8 mouse cellular contexts compared by ENCODE assay signal in genomic region chr1:64532589-64533470, GRCm38 (mm10). TPM values are rescaled to one million over a fixed set of nuclear protein-coding genes. Genes with fewer than 3 reads are reported as not detected.
DNase-seq lines count a peak whose midpoint lies in the region; ATAC-seq and TF ChIP-seq lines count a peak whose summit lies in the region.

Gene Creb1 (plus strand): TSS chr1:64532645.

- peak within 1 kb of the TSS; percentile 98 for H3K9ac ChIP-seq in heart, embryonic 11.5 days (ENCODE audit: low read depth, low read length)
- peak within 1 kb of the TSS; percentile 97 for H3K9ac ChIP-seq in kidney, embryonic 16.5 days (replicated peaks; ENCODE audit: low read length)
- peak within 1 kb of the TSS; percentile 89 for H3K9ac ChIP-seq in liver, adult 2 months (ENCODE audit: low read depth, low read length)

- H3K9me3 ChIP-seq in erythroblast, embryonic 14.5 days (ENCODE audit: control insufficient read depth, low read length) = no peaks in the 10 kb centered on the region
- H3K9me3 ChIP-seq in heart, embryonic 11.5 days (replicated peaks; ENCODE audit: control insufficient read depth, low read length) = peaks cover 3% of the 10 kb centered on the region; the same call in 1 of the 2 replicates
- peaks cover 4% of the 10 kb centered on the region for H3K9me3 ChIP-seq in kidney, embryonic 16.5 days (ENCODE audit: low read length)

- H3K4me3 ChIP-seq in C2C12 (ENCODE audit: insufficient read depth, poor library complexity, severe bottlenecking) (peak within 1 kb of the TSS; percentile 92), myocyte (peak within 1 kb of the TSS; percentile 76)
- H3K4me3 ChIP-seq in erythroblast, embryonic 14.5 days (replicated peaks) = peak within 1 kb of the TSS; percentile 77
- H3K4me3 ChIP-seq in heart, embryonic 11.5 days (ENCODE audit: low read depth, low read length) = peak within 1 kb of the TSS; percentile 91
- H3K4me3 ChIP-seq in kidney, embryonic 16.5 days (ENCODE audit: low read length) = peak within 1 kb of the TSS; percentile 66
- peak within 1 kb of the TSS; percentile 72 for H3K4me3 ChIP-seq in liver, adult 2 months (ENCODE audit: insufficient read depth, low read depth, low read length)

- peaks cover 47% of the 10 kb centered on the region for H3K4me1 ChIP-seq in erythroblast, embryonic 14.5 days (ENCODE audit: control insufficient read depth)
- peaks cover 20% of the 10 kb centered on the region; the same call in 1 of the 2 replicates for H3K4me1 ChIP-seq in heart, embryonic 11.5 days (ENCODE audit: control insufficient read depth, insufficient read depth, low read length)
- peaks cover 21% of the 10 kb centered on the region for H3K4me1 ChIP-seq in kidney, embryonic 16.5 days (ENCODE audit: insufficient read depth, low read length)
- H3K4me1 ChIP-seq in liver, adult 2 months (ENCODE audit: control insufficient read depth, insufficient read depth, low read length) = peaks cover 3% of the 10 kb centered on the region; the same call in 1 of the 2 replicates

- under 1% methylated on average over 84 of the region's 119 CpGs for WGBS in heart, embryonic 11.5 days (ENCODE audit: insufficient replicate concordance)
- under 1% methylated on average over 75 of the region's 119 CpGs for WGBS in kidney, embryonic 16.5 days
- WGBS in liver, adult 2 months = 12% methylated on average over 111 of the region's 119 CpGs

- peak; percentile 99 for DNase-seq in brain, embryonic 14.5 days (ENCODE audit: low read depth)
- peak; percentile 79 for DNase-seq in liver, adult 2 months (ENCODE audit: extremely low read depth, low read depth, low spot score)
- peak; percentile 97 for DNase-seq in splenic B cell, adult 2 months (ENCODE audit: low read depth, low spot score)

- peaks cover 49% of the 10 kb centered on the region for H3K79me3 ChIP-seq in C2C12 (ENCODE audit: low read depth)

- H3ac ChIP-seq in C2C12 (ENCODE audit: control insufficient read depth, insufficient read length, low read depth) (peak within 1 kb of the TSS; percentile 92), myocyte (ENCODE audit: control insufficient read depth, insufficient read length) (peak within 1 kb of the TSS; percentile 67)

- no peaks in the 10 kb centered on the region for H3K27me3 ChIP-seq in C2C12 (ENCODE audit: control insufficient read depth, insufficient read depth, insufficient read length)
- H3K27me3 ChIP-seq in erythroblast, embryonic 14.5 days (ENCODE audit: control insufficient read depth) = no peaks in the 10 kb centered on the region
- H3K27me3 ChIP-seq in heart, embryonic 11.5 days (ENCODE audit: control insufficient read depth, insufficient read depth, low read length) = no peaks in the 10 kb centered on the region
- no peaks in the 10 kb centered on the region for H3K27me3 ChIP-seq in kidney, embryonic 16.5 days (ENCODE audit: insufficient read depth, low read length)
- no peaks in the 10 kb centered on the region for H3K27me3 ChIP-seq in liver, adult 2 months (ENCODE audit: control insufficient read depth, insufficient read depth, low read length)
- no peaks in the 10 kb centered on the region for H3K27me3 ChIP-seq in myocyte (ENCODE audit: control insufficient read depth, insufficient read depth, insufficient read length)
- no peaks in the 10 kb centered on the region for H3K27me3 ChIP-seq in splenic B cell, adult 2 months (ENCODE audit: control insufficient read depth, insufficient read depth, low read length, poor library complexity, severe bottlenecking)

- peak; percentile 73 for TF ChIP-seq POLR2A in brain, embryonic 14.5 days (IDR thresholded peaks at IDR 0.05; ENCODE audit: borderline replicate concordance, extremely low read depth, insufficient read depth, insufficient read length, poor library complexity, severe bottlenecking)
- TF ChIP-seq POLR2A in liver, adult 2 months (IDR thresholded peaks at IDR 0.05; ENCODE audit: extremely low read depth, insufficient read depth, low read length) = peak; percentile 69
- peak; percentile 88 for TF ChIP-seq POLR2A in myocyte (IDR thresholded peaks at IDR 0.05; ENCODE audit: insufficient read length, low read depth)

- H3K79me2 ChIP-seq in C2C12 (ENCODE audit: control insufficient read depth, insufficient read depth) (peaks cover 68% of the 10 kb centered on the region), myocyte (ENCODE audit: control insufficient read depth, insufficient read depth) (peaks cover 45% of the 10 kb centered on the region)
- no peaks in the 10 kb centered on the region; the same call in 1 of the 2 replicates for H3K79me2 ChIP-seq in liver, adult 2 months (ENCODE audit: control insufficient read depth, insufficient read depth, low read length)

- peak within 1 kb of the TSS; percentile 100 for H3K27ac ChIP-seq in heart, embryonic 11.5 days (ENCODE audit: low read depth, low read length)
- H3K27ac ChIP-seq in kidney, embryonic 16.5 days (ENCODE audit: low read length) = peak within 1 kb of the TSS; percentile 100
- H3K27ac ChIP-seq in liver, adult 2 months (replicated peaks; ENCODE audit: insufficient read depth, low read depth, low read length) = peak within 1 kb of the TSS; percentile 77

- ATAC-seq in heart, embryonic 11.5 days (replicated peaks; ENCODE audit: insufficient number of reproducible peaks, low FRiP score, low TSS enrichment) = peak; percentile 97
- peak; percentile 98 for ATAC-seq in kidney, embryonic 16.5 days (ENCODE audit: low FRiP score, low TSS enrichment)

- peak within 1 kb of the TSS; percentile 95 for H3K4me2 ChIP-seq in heart, embryonic 11.5 days
- H3K4me2 ChIP-seq in kidney, embryonic 16.5 days (replicated peaks; ENCODE audit: low read depth, low read length) = peak within 1 kb of the TSS; percentile 88
- peak within 1 kb of the TSS; percentile 95 for H3K4me2 ChIP-seq in myocyte (ENCODE audit: low read depth)

- TF ChIP-seq CTCF in C2C12 (IDR thresholded peaks at IDR 0.05; ENCODE audit: control insufficient read depth, insufficient read depth, insufficient read length) = peak; percentile 50
- no peak for TF ChIP-seq CTCF in brain, embryonic 14.5 days (IDR thresholded peaks at IDR 0.05; ENCODE audit: borderline replicate concordance, extremely low read depth, insufficient read depth, insufficient read length)
- no peak for TF ChIP-seq CTCF in liver, adult 2 months (IDR thresholded peaks at IDR 0.05; ENCODE audit: low read depth, low read length)

- H3K36me3 ChIP-seq in C2C12 (ENCODE audit: control insufficient read depth, insufficient read depth) (peaks cover 10% of the 10 kb centered on the region), myocyte (ENCODE audit: control insufficient read depth, insufficient read depth) (no peaks in the 10 kb centered on the region)
- peaks cover 17% of the 10 kb centered on the region for H3K36me3 ChIP-seq in erythroblast, embryonic 14.5 days (ENCODE audit: control insufficient read depth)
- no peaks in the 10 kb centered on the region for H3K36me3 ChIP-seq in heart, embryonic 11.5 days (ENCODE audit: control insufficient read depth, insufficient read depth, low read length)
- peaks cover 3% of the 10 kb centered on the region; the same call in 1 of the 2 replicates for H3K36me3 ChIP-seq in kidney, embryonic 16.5 days (ENCODE audit: insufficient read depth, low read length)
- no peaks in the 10 kb centered on the region for H3K36me3 ChIP-seq in liver, adult 2 months (ENCODE audit: control insufficient read depth, insufficient read depth, low read length)
- no peaks in the 10 kb centered on the region for H3K36me3 ChIP-seq in splenic B cell, adult 2 months (ENCODE audit: control insufficient read depth, insufficient read depth, low read length, poor library complexity, severe bottlenecking)

TF ChIP-seq in C2C12, 6 proteins besides CTCF, POLR2A, EP300 and RAD21:
- TF ChIP-seq CEBPB (IDR thresholded peaks at IDR 0.05; ENCODE audit: low read depth) (no peak), MYOD1 (IDR thresholded peaks at IDR 0.05; ENCODE audit: control insufficient read depth, insufficient read length, low read depth) (no peak), MAX (IDR thresholded peaks at IDR 0.05) (no peak), MYOG (IDR thresholded peaks at IDR 0.05; ENCODE audit: control insufficient read depth, extremely low read depth, insufficient read length) (no peak), USF1 (IDR thresholded peaks at IDR 0.05; ENCODE audit: low read depth) (no peak), FOSL1 (IDR thresholded peaks at IDR 0.05; ENCODE audit: insufficient read depth, low read length, poor library complexity, severe bottlenecking) (no peak)

TF ChIP-seq in myocyte, 11 proteins besides CTCF, POLR2A, EP300 and RAD21:
- no peak for TF ChIP-seq MYOD1 (IDR thresholded peaks at IDR 0.05; ENCODE audit: control insufficient read depth in 1 of 3, insufficient read length in 2 of 3, low read depth in 2 of 3)
- no peak for TF ChIP-seq USF1 (IDR thresholded peaks at IDR 0.05; ENCODE audit: low read depth)
- peak; percentile 87 for TF ChIP-seq POLR2AphosphoS2 (IDR thresholded peaks at IDR 0.05; ENCODE audit: insufficient read length, low read depth)
- no peak for TF ChIP-seq MAX (IDR thresholded peaks at IDR 0.05; ENCODE audit: low read depth)
- TF ChIP-seq CEBPB (IDR thresholded peaks at IDR 0.05; ENCODE audit: insufficient read depth, poor library complexity, severe bottlenecking) = no peak
- no peak for TF ChIP-seq SRF (IDR thresholded peaks at IDR 0.05; ENCODE audit: control insufficient read depth, insufficient read length, low read depth)
- TF ChIP-seq REST (IDR thresholded peaks at IDR 0.05; ENCODE audit: insufficient read depth, insufficient read length) = no peak
- no peak for TF ChIP-seq TCF3 (IDR thresholded peaks at IDR 0.05; ENCODE audit: insufficient read length, low read depth)
- peak in 1 of 3 experiments; percentile 62 for TF ChIP-seq MYOG (IDR thresholded peaks at IDR 0.05; ENCODE audit: control insufficient read depth in 1 of 3, insufficient read depth in 1 of 3, insufficient read length in 2 of 3, low read depth in 2 of 3)
- TF ChIP-seq TCF12 (IDR thresholded peaks at IDR 0.05; ENCODE audit: insufficient read depth, poor library complexity, severe bottlenecking) = no peak
TF ChIP-seq in myocyte: peak in this region for 2.

RNA-seq across cellular contexts. Expression of gene Creb1, which starts in this region (rescaled TPM):
- polyA plus RNA-seq in C2C12 (2012; fragmentation: generic; extraction: Trizol) (11.2 TPM), myocyte (2012; fragmentation: generic; extraction: Trizol) (9.6 TPM)
- 21.3 and 33.8 TPM in 2 replicates for polyA plus RNA-seq in brain, embryonic 14.5 days (2012; rRNA removed)
- 0.32 and 0.52 TPM in 2 replicates for polyA plus RNA-seq in erythroblast, embryonic 14.5 days (2012)
- 30.0 and 33.2 TPM in 2 replicates for polyA plus RNA-seq in heart, embryonic 11.5 days (2014; fragmentation: Nextera tagmentation; extraction: Ambion mirVana)
- 35.2 and 36.5 TPM in 2 replicates for polyA plus RNA-seq in kidney, embryonic 16.5 days (2015; fragmentation: Nextera tagmentation; extraction: Ambion mirVana)
- 14.3 TPM in 2 replicates for total RNA-seq in liver, adult 2 months (2014; rRNA removed)
- polyA plus RNA-seq in liver, adult 2 months (2012; rRNA removed) = 4.8 and 4.9 TPM in 2 replicates

Comparison
In these comparisons a context has a peak if more than half of its experiments do, and no peak if none do; other contexts are left out.
1. Peak in every context shown above with its lines: DNase-seq, ATAC-seq, H3K4me3 ChIP-seq and H3K27ac ChIP-seq.